Mouse (Mus musculus) MEL (cell line): ENCODE measurements around the gene Zfp3.

ENCODE experiments used
- CHD2 ChIP-seq: IDR thresholded peaks from 2 replicates; pipeline ENCODE4 v1.6.1; 2011; ENCODE audit warnings: low read length, improper control_type of control experiment
- ELF1 ChIP-seq: IDR thresholded peaks from 2 replicates; pipeline ENCODE4 v1.6.1; 2014; ENCODE audit warnings: low read depth, mild to moderate bottlenecking, inconsistent platforms, low read length, improper control_type of control experiment, moderate library complexity
- ETS1 ChIP-seq: IDR thresholded peaks from 2 replicates; pipeline ENCODE4 v1.6.1; 2012; ENCODE audit warnings: low read depth, mild to moderate bottlenecking, inconsistent platforms, low read length, improper control_type of control experiment, moderate library complexity
- GABPA ChIP-seq: IDR thresholded peaks from 2 replicates; pipeline ENCODE4 v1.6.1; 2012; ENCODE audit warnings: low read depth, mild to moderate bottlenecking, inconsistent platforms, low read length, improper control_type of control experiment, moderate library complexity
- GATA1 ChIP-seq: IDR thresholded peaks from 2 replicates; pipeline ENCODE4 v1.6.1; 2011; ENCODE audit warnings: low read depth, low read length, improper control_type of control experiment
- JUND ChIP-seq: IDR thresholded peaks from 2 replicates; pipeline ENCODE4 v1.6.1; 2011; ENCODE audit warnings: low read depth, mild to moderate bottlenecking, improper control_type of control experiment, low read length
- MAX ChIP-seq: IDR thresholded peaks from 2 replicates; pipeline ENCODE4 v1.6.1; 2011; ENCODE audit warnings: low read length, improper control_type of control experiment
- POLR2A ChIP-seq, 2 experiments: IDR thresholded peaks; 2 replicates each; pipeline ENCODE4 v1.6.1; 2011 to 2012; ENCODE audit warnings: low read length in 2 of 2, mild to moderate bottlenecking in 2 of 2, control low read depth in 1 of 2, improper control_type of control experiment in 1 of 2, low read depth in 1 of 2, moderate library complexity in 1 of 2; ENCODE audit not compliant: control insufficient read depth in 1 of 2, insufficient read depth in 1 of 2, poor library complexity in 1 of 2
- TBP ChIP-seq: IDR thresholded peaks from 2 replicates; pipeline ENCODE4 v1.8.0; 2011; ENCODE audit warnings: low read depth, low read length, improper control_type of control experiment
- USF1 ChIP-seq: IDR thresholded peaks from 2 replicates; pipeline ENCODE4 v1.6.1; 2014; ENCODE audit warnings: low read depth, mild to moderate bottlenecking, inconsistent platforms, low read length, improper control_type of control experiment, moderate library complexity

DNA sequence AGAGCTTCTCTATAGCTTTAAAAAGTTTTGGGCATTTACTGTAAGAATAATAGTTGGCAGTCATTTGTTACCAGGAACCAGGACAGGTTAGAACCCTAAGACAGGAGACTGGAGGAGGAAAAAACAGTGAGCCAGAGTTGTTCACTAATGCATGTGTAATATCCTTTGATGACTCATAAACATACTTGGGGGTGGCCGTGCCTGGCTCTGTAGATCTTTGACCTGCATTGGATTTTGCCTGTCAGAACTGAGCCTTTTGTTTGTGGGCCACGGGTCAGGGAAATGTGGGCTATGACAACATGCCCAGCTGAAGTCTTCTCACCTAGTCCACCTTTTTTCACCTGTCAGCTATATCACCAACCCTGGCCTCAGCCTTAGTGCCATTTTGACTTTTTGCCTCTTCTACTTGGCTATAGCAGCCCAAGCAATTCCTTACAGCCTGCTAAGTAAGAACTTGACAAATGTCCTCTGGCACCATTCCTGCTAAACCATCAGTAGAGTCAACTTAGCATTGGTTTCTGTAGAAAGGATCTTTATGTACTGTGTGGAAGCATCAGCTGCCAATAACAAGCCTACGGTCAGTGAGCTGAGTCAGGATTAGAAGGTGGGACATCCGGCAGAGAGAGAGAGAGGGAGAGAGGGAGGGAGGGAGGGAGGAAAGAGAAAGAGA is 16.0 kb upstream of the Zfp3 start:
- TF ChIP-seq POLR2A (IDR thresholded peaks at IDR 0.05; ENCODE audit: control insufficient read depth in 1 of 2, insufficient read depth in 1 of 2, low read depth in 1 of 2, low read length in 2 of 2, poor library complexity in 1 of 2) = no peak
- TF ChIP-seq USF1 = no peak
- no peak for TF ChIP-seq TBP
- TF ChIP-seq GATA1 = no peak
- no peak for TF ChIP-seq ETS1
- TF ChIP-seq MAX = no peak
- no peak for TF ChIP-seq ELF1
- no peak for TF ChIP-seq GABPA
- TF ChIP-seq JUND = no peak
- TF ChIP-seq CHD2 = no peak
